Mouse (Mus musculus): ENCODE measurements around the gene Flrt1.
A peak's percentile ranks its signal among the peaks of the same experiment; 100 is the strongest.

Flrt1 gene

DNA sequence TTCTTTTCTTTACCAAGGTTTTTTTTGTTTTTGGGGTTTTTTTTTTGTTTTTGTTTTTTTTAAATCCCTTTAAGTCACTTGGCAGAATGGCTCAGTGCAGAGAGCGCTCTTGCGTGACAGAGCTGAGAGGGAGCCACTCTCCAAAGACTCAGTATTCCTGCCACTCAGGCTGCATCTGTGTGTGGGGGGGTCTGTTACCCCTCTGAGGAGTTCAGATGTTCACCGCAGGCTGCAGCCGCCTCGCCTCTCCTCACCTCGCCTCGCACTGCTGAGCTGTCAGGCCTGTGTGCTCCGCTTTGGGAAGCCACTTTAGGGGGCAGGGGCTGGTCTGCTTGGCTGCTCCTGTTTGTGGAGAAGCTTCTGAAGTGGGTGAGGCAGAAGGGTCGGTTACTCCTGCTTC, at the start of gene Flrt1:
TSS of gene Flrt1 (minus strand) at position 186 of the 400 bp plus-strand sequence.
- DNase-seq (ENCODE audit: low spot score), result no peak

DNA sequence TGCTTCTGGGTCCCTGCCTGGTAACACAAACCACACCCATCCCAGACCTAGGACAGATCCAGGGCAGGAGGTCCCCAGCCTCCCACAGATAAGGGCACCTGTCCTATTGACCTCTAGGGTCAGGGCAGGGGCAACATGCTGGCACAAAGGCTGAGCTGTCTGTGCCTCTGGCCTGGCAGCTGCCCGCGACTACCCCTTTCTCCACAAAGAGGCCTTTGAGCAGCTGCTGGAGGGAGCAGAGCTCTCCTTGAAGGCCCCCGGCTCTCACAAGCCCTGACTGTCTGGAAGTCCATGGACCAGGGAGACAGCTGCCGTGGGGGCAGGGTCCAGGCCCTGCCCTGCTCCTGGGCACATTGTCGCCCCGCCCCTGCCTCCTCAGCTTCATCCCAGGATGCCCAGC, 49.7 kb upstream of the Flrt1 start:
- no peak for DNase-seq (ENCODE audit: low spot score)

DNA sequence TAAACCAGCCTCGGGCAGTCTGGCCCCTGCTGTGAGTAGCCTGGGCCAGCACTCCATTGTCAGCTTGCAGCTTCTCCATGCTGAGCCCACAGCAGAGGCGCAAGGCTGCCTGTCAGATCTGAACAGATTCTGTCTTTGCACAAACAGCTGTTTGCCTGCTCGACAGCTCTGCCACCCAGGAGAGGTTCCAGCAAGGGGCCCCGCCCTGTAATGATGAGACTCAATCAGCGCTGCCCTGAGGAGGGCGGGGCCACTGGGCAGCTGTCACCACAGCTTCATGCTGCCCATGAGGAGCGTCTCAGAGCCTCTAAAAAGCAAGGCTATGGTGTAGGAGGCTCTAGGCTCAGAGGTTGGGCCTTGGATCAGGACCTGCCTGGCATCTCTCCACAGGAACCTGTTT, 47.7 kb upstream of the Flrt1 start:
- DNase-seq (ENCODE audit: low spot score), result peak; percentile 83

DNA sequence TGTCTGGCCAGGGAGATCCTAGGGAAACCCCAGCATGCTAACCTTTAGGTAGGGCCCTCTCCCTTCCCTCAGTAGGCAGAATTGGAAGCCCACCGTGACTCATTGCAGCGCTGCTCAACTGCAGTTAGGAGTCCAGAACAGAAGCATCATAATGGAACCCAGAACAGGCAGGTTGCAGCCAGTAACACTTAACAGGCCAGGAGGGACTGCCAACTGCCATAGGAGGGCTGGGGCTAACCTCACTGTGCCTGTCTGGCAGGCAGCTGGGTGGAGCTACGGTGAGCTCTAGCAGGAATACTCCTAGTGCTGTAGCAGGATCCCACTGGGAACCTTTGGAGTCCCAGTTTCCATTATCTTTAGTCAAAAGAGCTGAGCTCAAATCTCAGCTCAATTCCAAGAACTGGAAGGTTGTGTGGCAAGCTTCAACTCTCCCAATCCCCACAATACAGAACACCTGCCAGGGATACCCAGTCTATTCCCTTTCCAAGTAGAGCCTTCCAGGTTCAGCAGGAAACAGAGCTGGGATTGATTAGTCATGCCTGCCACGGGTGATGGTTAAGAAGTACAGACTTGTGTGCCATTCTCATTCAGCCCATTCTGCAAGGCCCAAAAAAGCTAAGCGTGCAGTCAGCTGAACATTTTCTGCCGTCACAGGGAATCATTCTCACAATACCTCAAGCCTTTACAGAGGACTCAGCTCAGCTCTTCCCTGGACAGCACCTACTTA, 46.6 kb upstream of the Flrt1 start:
- peak; percentile 59 for DNase-seq (ENCODE audit: low spot score)

DNA sequence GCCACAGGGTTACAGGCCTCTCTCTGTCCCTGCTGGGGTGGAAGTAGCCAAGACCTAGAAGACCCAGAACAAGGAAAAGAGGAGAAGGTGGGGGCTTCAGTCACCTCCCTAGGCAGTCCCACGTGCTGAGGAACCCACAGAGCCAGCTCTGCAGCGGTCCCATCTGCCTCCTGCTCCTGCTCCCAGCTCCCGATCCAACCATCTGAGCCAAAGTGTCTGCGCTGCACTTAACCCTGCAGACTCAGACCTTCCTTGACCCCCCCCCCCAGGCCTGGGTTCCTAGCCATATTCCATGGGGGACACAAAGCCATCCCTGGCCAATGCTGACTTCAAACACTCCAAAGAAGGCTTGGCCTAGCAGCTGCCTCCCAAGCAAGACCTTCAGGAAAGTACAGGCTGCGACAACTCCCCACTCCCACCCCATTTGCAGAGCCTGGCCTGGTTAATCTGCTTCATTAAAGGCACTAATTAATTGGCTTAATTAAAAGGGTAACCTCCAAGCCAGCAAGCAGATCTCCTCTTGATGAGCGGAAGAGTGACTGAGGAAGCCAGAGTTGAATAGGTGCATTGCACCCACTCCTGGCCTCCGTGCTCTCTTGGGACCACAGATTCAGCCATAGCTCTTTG, 45.9 kb upstream of the Flrt1 start:
- DNase-seq (ENCODE audit: low spot score), result no peak

DNA sequence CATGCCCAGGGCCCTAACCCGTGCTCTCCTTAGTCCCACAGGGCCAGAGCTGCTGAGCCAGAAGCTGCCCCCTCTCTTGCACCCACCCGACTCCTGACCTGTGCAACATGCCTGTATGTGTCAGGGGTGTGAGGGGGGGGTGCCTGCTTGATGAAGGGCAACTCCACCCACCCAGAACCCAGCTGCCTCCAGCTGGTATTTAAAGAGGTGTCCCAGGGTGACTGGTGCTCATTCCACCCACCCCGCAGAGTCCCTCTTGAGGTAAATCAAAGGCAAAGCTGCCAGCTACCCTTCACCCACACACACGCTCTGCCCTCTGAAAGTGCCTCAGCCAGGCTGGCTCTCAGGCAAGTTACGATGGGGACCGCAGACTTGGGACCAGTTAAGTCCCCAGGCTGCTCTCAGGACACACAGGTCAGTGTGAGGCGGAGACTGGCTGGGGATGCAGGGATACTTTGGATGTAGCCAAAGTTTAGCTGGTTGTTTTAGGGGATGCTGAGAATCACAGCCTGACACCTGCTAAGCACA, 43.7 kb upstream of the Flrt1 start:
- no peak for DNase-seq (ENCODE audit: low spot score)

DNA sequence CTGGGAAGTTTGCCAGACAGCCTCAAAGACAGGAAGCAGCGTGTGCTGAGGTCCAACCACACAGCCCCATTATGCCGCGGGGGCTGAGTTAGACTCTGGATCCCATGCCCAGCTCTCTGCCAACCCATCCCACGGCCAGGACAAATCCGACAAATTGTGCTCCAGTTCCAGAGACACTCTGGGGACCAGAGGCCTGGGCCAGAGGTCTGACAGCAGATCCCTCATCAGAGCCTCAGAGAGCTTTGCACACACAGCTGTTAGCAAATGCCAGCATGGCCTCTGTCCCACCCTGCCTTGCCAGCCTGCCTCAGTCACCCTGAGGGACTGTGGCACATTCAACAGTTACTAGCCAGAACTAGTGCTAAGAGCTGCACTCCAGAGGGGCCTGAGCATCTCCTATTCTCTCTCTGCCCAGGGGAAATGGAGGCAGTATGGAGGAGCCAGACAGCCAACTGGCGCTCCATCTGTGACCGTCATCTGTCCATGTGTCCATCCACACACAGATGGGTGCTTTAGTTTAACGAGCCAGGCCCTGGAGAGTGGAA, 43.1 kb upstream of the Flrt1 start:
- no peak for DNase-seq (ENCODE audit: low spot score)

DNA sequence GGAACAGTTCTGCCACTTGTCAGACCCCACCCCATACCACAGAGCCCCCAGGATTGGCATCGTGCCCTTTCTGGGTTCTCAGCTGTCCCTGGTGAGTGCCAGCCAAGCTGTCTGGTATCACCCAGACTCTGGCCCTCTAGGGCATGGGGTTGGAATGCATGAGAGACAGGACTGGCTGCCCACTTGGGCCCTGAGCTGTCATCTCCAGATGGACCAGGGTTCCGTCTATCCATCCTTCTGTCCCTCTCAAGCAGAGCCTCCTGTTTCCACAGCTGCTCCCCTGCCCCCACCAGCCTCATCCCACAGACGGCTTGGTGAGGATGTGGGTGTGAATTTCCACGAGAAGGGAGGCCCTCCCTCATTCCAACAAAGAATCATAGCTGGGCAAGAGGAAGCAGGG, 42.6 kb upstream of the Flrt1 start:
- no peak for DNase-seq (ENCODE audit: low spot score)

DNA sequence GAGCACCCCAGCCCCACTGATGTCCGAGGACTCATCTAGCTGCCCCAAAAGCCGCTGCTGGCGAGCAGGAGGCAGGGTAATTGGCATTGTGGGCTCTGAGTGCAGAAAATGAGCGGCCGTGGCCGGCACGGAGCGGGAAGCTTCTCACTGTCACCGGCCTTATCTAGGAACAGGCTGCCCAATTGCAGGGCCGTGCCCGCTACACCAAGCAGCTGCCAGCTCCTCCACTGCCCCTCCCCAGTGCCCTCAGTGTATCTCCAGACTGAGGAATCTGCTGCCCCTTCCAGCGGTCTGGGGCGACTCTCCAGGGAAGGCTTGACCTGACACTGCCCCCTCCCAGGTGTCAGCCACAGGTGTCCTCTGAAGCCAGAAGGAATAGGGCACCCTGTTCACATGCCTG, 40.8 kb upstream of the Flrt1 start:
- DNase-seq (ENCODE audit: low spot score), result no peak

DNA sequence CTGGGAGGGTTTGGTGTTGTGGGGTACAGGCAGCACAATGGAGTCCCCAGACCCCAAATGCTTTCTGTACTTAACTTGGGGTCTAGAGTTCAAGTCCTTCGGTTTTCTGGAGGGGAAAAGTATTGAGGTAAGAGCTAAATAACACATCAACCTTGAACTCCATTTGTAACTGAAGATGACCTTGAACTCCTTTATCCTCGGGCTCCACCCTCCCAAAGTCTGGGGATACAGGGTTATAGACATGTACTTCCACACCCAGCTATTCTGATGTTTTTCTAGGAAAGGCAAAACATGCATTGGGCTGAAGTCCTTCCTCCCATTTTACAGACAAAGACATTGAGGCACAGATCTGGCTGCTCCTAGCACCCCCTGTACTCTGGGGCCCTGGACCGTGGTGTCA, 38.9 kb upstream of the Flrt1 start:
- no peak for DNase-seq (ENCODE audit: low spot score)

DNA sequence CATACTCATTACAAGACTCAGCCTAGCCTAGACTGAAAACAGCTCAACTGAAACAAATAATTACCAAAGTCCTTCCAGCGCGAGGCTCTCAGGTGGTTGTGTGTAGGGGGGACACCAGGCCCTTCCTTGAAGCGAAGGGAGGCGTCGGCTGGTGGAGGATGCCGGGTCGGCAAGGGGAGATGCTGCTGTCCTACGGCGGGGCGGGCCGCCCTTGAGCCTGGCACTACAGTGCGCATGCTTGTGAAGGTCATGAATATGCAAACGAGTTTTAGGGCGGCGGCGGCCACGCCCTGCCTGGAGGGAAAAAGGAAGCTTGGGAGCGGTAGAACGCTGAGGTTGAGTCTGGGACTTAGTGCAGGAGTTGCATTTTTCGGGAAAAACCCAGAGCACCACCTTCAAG, 38.3 kb upstream of the Flrt1 start:
- peak; percentile 82 for DNase-seq (ENCODE audit: low spot score)

DNA sequence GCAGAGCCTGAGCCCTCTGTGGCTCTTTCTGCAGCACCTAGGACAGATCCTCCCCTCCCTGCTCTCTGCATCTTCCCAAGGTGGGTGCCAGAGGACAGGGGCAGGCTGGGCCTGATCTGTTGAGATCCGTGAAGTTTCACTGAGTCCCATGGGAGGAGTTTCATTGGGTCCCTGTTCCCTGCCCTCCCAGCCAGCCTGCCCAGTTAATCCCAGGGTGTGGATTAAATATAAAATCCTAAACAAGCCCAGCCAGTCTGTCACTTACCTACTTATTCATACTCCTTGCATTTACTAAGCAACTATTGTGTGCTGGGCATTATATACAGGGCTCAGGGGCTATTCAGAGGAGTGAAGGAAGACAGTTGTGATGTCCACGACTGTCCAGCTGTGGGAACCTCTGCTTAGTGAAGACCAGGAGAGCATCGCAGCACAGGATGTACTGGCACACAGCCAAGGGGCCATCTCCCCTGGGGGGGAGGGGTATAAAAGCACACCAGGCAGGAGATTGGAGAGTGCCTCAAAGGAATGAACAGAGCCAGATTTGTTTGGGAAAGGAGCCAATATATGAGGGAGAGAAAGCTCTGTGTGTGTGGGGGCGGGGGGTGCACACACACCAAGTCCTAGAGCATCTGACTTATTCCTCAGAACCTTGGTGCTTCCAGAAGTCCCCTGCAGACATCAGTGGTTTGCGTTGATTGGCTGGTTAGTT, 36.8 kb upstream of the Flrt1 start:
- peak; percentile 76 for DNase-seq (ENCODE audit: low spot score)

DNA sequence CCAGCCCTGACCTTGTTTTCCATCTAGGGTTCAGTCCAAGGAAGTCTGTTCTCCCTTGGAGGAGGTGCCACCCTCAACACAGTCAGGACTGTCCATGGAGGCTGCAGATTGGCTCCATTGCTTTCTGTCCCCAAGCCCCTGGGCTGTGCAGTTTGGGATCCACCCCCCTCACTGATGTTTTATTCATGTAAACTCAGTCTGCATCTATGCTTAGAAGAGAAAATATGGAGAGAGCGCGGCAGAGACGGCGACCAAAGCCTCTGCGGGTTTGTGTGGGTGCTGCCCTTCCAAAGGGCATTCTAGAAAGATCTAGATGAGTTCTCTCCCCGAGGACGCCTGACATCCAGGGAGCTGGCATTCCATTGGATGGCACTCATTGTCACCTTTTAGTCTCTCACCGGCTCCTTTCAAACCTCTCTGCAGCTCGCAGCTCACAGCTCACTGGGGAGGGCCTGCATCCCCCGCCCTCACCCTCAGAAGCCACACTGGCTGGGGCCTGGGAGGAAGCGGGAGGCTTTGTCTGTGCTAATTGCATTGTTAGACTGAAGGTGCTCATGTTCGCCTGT, 35.4 kb upstream of the Flrt1 start:
- no peak for DNase-seq (ENCODE audit: low spot score)

DNA sequence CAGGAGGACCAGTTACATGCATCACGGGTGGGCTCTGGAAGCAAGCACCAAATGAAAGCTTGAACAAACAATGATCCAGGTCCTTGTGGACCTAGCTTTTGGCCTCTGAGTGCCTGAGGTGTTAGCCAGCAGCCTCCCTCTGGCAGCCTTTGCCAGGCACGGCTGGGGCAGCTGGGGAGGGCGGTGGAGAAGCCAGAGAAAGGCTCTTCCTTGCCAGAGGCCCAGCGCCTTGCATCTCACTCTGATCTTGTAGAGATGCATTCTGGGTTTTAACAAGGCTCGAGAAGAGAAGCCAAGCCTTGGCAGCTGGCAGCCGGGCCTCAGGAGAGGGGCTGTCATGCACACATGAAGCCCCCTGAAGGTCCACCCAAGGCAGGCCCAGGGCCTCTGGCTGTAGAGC, 34.8 kb upstream of the Flrt1 start:
- no peak for DNase-seq (ENCODE audit: low spot score)

DNA sequence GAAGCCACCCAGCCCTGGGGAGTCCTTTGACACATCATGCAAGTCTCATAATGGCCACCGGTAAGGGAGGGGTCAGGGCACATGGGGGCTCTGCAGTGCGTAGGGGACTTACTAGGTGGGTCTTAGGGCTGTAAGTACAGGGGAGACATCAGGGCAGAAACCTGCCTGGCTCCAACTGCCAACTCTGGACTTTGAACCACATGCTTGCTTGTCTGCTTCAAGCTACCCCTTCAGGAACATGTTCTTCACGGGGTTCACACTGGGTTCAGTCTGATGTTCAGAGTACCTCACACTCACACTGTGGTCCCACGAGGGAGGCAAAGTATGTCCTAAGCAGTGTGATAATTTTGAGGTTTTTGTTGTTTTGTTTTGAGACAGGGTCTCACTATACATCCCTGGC, 33.8 kb upstream of the Flrt1 start:
- no peak for DNase-seq (ENCODE audit: low spot score)

DNA sequence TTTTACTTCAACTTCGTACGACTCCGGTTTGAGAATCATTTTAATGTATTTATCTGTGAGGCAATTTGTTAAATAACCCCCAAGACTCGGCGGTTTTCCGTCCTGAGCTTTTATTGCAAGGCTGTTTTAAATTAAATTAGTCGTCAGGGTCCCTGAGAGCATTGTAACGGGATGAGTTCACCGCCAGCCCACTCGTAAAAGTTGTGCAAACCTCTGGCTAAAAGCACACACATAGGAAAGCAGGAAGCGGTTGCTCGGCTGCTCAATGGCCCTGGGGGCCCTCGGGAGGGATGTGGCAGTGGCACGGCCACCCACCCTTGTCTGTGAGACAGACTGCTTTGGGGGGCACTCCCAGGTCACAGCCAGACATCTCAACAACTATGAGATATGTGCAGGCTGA, 32.8 kb upstream of the Flrt1 start:
- no peak for DNase-seq (ENCODE audit: low spot score)

DNA sequence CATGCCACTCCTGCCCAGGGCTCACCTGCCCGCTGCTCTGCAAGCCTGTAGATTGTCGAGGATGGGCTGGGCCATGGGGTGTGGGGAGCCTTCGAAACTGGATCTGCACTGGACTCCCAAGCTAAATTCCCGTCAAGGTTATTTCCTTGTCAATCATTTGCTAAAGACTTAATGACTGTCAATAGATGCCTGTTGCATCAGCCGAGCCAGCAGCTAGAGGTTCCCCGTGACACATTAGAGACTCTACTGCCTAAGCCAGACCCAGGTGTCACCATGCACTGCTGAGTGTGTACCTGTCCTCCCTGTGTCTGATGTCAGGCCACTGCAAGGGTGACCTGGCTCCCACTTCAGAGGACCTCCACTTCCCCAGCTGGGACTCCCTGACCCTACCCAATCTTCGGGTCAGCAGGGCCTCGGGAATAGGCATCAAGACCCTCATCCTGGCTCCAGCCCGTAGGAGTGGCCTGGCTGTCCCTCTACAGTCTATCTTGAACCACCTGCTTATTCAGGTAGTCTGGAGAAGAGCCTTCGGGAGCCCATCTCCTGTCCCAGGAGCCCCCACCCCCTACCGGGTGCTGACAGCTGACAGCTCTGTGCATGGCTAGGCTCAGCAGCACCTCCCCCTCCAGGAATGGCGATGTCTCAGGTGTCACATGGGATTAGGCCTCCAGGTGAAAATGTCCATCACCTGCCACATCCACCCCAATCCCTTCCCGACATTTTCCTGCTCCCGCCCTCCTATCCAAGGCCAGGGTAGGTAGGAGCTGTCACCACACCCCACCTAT, 31.4 kb upstream of the Flrt1 start:
- DNase-seq (ENCODE audit: low spot score), result no peak

DNA sequence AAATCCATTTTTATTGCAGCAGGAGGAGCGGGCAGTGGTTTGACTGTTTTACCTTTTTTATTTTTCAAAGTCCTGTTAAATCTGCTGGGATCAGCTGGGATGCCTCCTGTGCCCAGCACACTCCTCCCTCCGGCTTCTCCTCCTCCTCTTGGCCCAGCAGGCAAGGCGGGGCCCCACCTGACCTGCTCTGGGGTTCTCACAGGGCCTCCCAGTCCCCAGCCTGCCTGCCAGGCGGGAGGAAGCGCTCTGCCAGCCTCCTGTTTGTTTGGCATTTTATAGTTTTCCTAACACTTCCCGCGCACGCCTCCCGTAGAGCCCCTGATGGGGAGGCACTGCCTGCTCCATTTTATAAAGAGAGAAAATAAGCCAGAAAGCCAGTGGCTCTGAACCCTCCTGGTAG, 30.5 kb upstream of the Flrt1 start:
- peak; percentile 35 for DNase-seq (ENCODE audit: low spot score)

DNA sequence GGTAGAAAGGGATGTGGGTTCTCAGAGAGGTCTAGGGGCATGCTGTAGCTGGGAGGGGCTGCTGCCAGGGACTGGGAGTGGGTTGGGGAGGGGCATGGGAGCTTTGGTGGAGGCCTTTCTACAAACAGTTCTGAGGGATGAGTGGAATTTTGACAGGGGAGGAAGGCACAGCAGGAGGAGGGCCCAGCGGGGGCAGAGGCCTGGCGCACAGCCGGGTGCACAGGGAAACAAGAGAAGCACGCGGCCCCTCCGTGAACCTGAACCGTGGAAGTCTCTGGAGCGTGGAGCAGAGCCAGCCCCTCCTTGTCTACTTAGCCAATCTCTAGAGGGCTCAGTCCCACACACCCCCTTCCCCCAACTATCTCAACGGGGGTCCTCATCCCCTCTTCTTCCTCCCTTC, 30.0 kb upstream of the Flrt1 start:
- DNase-seq (ENCODE audit: low spot score), result no peak

DNA sequence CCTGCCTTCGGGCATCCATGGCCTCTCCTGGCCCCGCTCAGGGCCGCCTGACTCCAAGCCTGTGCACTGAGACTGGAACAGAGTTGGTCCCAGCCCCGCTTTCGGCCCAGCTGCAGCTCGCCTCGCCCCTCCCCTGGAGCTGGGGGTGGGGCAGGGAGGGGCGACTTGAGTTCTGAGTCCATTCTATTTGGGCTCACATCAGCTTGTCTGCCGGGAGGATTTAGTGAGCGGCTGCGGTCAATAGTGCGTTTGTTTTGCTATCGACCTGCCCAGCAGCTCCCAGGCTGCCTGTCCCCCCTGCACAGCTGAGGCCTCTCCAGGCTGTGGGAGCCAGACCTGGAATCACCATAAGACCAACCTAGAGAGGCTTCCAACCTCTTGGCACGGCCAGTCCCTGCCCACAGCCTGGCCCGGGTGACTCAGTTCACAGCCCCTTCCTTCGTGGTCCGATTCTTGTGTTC, 29.1 kb upstream of the Flrt1 start:
- no peak for DNase-seq (ENCODE audit: low spot score)

DNA sequence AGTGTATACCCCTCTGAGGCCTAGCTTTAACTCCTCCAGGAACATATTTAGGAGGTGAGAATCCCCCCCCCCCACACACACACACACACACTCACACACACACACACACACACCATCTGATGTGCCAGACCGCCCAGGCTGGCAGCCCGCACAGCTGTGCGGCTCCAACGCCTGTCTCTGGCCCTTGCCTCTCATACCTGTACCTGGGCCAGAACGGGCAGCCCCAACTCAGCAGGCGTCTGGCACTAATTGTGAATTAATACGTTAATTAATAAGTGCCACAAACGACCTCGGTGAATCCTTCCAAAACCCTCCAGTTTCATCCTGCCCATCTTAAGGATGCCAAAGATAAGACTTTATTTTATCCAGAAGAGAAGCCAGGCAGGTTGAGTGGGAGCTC, 27.9 kb upstream of the Flrt1 start:
- no peak for DNase-seq (ENCODE audit: low spot score)

DNA sequence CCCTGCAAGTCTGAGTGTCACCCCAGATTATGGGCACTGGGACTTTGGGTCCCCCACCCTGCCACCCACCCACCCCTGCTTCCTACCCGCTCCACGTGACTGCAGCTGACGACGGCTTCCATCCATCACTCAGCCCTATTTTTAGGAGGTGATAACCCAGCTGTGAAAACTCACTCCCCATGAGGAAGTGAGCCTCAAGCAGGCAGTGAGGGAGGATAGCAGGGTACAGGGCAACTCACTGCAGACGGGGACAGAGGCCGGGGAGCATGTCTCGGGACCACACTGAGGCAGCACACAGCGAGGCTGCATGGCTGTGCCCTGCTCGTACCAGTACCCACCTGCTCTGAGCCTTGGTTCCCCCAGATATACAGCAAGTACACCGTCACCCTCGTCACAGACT, 24.8 kb upstream of the Flrt1 start:
- no peak for DNase-seq (ENCODE audit: low spot score)

Measured in MN1 (cell line).